Mouse (Mus musculus): ENCODE data around the gene Robo2. TPM values are rescaled to one million over a fixed set of nuclear protein-coding genes. Genes with fewer than 3 reads are reported as not detected.
A peak's percentile ranks its signal among the peaks of the same experiment; 100 is the strongest.

Robo2 gene
- 31.5 and 34.7 TPM in 2 replicates for polyA plus RNA-seq (2015; fragmentation: Nextera tagmentation; extraction: Ambion mirVana)

- peak within 1 kb of the TSS; percentile 50 for H3K4me3 ChIP-seq (replicated peaks; ENCODE audit: low read length)
- no peaks in the 10 kb centered on the region for H3K27me3 ChIP-seq (ENCODE audit: control insufficient read depth, insufficient read depth, low read length)
- H3K4me2 ChIP-seq (ENCODE audit: low read depth, low read length), result peak within 1 kb of the TSS; percentile 91
- WGBS, result under 1% methylated on average over 42 of the region's 43 CpGs
- no peaks in the 10 kb centered on the region for H3K9me3 ChIP-seq (replicated peaks; ENCODE audit: control insufficient read depth, low read length)
- peak within 1 kb of the TSS; percentile 68 for H3K27ac ChIP-seq (ENCODE audit: low read length)
- ATAC-seq (ENCODE audit: insufficient read depth, low FRiP score), result peak; percentile 91
- H3K36me3 ChIP-seq (ENCODE audit: control insufficient read depth, insufficient read depth, low read length), result no peaks in the 10 kb centered on the region
- H3K9ac ChIP-seq (ENCODE audit: low read length), result peak within 1 kb of the TSS; percentile 56
- peaks cover 9% of the 10 kb centered on the region; the same call in 1 of the 2 replicates for H3K4me1 ChIP-seq (ENCODE audit: control insufficient read depth, insufficient read depth, low read length)
Measured at GRCm38 (mm10) chr16:74411481-74412251, at the start of gene Robo2. TSS of gene Robo2 (minus strand) at chr16:74411825.

GRCm38 (mm10) chr16:74458138-74458537 is 46.5 kb upstream of the Robo2 start:
- no peaks in the 10 kb centered on the region for H3K36me3 ChIP-seq (ENCODE audit: control insufficient read depth, insufficient read depth, low read length)
- H3K9me3 ChIP-seq (replicated peaks; ENCODE audit: control insufficient read depth, low read length), result no peaks in the 10 kb centered on the region
- no peaks in the 10 kb centered on the region for H3K4me1 ChIP-seq (ENCODE audit: control insufficient read depth, insufficient read depth, low read length)
- H3K27me3 ChIP-seq (ENCODE audit: control insufficient read depth, insufficient read depth, low read length), result no peaks in the 10 kb centered on the region
- no peak overlapping the region for H3K4me3 ChIP-seq (replicated peaks; ENCODE audit: low read length)
- H3K4me2 ChIP-seq (ENCODE audit: low read depth, low read length), result peak overlapping the region; percentile 15; the same call in 1 of the 2 replicates
- H3K9ac ChIP-seq (ENCODE audit: low read length), result no peak overlapping the region
- ATAC-seq (ENCODE audit: insufficient read depth, low FRiP score), result no peak
- WGBS, result 32% methylated on average over 3 of the region's 3 CpGs
- H3K27ac ChIP-seq (ENCODE audit: low read length), result no peak overlapping the region

- ATAC-seq (ENCODE audit: insufficient read depth, low FRiP score), result no peak
- Histone ChIP-seq H3K9me3 (replicated peaks; ENCODE audit: control insufficient read depth, low read length) (no peaks in the 10 kb centered on the region), H3K4me3 (replicated peaks; ENCODE audit: low read length) (no peak overlapping the region), H3K36me3 (ENCODE audit: control insufficient read depth, insufficient read depth, low read length) (no peaks in the 10 kb centered on the region), H3K27ac (ENCODE audit: low read length) (no peak overlapping the region; the same call in 1 of the 2 replicates), H3K27me3 (ENCODE audit: control insufficient read depth, insufficient read depth, low read length) (no peaks in the 10 kb centered on the region), H3K4me2 (ENCODE audit: low read depth, low read length) (peak overlapping the region; percentile 15; the same call in 1 of the 2 replicates), H3K9ac (ENCODE audit: low read length) (no peak overlapping the region), H3K4me1 (ENCODE audit: control insufficient read depth, insufficient read depth, low read length) (no peaks in the 10 kb centered on the region)
- 46% methylated on average over 8 of the region's 8 CpGs for WGBS
Measured at GRCm38 (mm10) chr16:74457736-74458135, 46.1 kb upstream of the Robo2 start.

GRCm38 (mm10) chr16:74456808-74457470 is 45.3 kb upstream of the Robo2 start:
- Histone ChIP-seq H3K9me3 (replicated peaks; ENCODE audit: control insufficient read depth, low read length) (no peaks in the 10 kb centered on the region), H3K9ac (ENCODE audit: low read length) (no peak overlapping the region), H3K36me3 (ENCODE audit: control insufficient read depth, insufficient read depth, low read length) (no peaks in the 10 kb centered on the region), H3K4me2 (ENCODE audit: low read depth, low read length) (no peak overlapping the region), H3K4me1 (ENCODE audit: control insufficient read depth, insufficient read depth, low read length) (no peaks in the 10 kb centered on the region), H3K27me3 (ENCODE audit: control insufficient read depth, insufficient read depth, low read length) (no peaks in the 10 kb centered on the region), H3K4me3 (replicated peaks; ENCODE audit: low read length) (no peak overlapping the region), H3K27ac (ENCODE audit: low read length) (no peak overlapping the region)
- ATAC-seq (ENCODE audit: insufficient read depth, low FRiP score), result no peak
- 81% methylated on average over 5 of the region's 5 CpGs for WGBS

- ATAC-seq (ENCODE audit: insufficient read depth, low FRiP score), result no peak
- 58% methylated on average over 2 of the region's 2 CpGs for WGBS
- Histone ChIP-seq H3K27me3 (ENCODE audit: control insufficient read depth, insufficient read depth, low read length) (no peaks in the 10 kb centered on the region), H3K9ac (ENCODE audit: low read length) (no peak overlapping the region), H3K4me1 (ENCODE audit: control insufficient read depth, insufficient read depth, low read length) (no peaks in the 10 kb centered on the region), H3K4me3 (replicated peaks; ENCODE audit: low read length) (no peak overlapping the region), H3K27ac (ENCODE audit: low read length) (no peak overlapping the region), H3K9me3 (replicated peaks; ENCODE audit: control insufficient read depth, low read length) (no peaks in the 10 kb centered on the region), H3K36me3 (ENCODE audit: control insufficient read depth, insufficient read depth, low read length) (no peaks in the 10 kb centered on the region), H3K4me2 (ENCODE audit: low read depth, low read length) (no peak overlapping the region)
Measured at GRCm38 (mm10) chr16:74455179-74455578, 43.6 kb upstream of the Robo2 start.

GRCm38 (mm10) chr16:74448025-74448424 is 36.4 kb upstream of the Robo2 start:
- H3K9me3 ChIP-seq (replicated peaks; ENCODE audit: control insufficient read depth, low read length), result no peaks in the 10 kb centered on the region
- H3K4me3 ChIP-seq (replicated peaks; ENCODE audit: low read length), result no peak overlapping the region
- no peaks in the 10 kb centered on the region for H3K27me3 ChIP-seq (ENCODE audit: control insufficient read depth, insufficient read depth, low read length)
- no peaks in the 10 kb centered on the region for H3K36me3 ChIP-seq (ENCODE audit: control insufficient read depth, insufficient read depth, low read length)
- WGBS, result 78% methylated on average over 4 of the region's 4 CpGs
- no peak overlapping the region for H3K27ac ChIP-seq (ENCODE audit: low read length)
- no peak overlapping the region for H3K9ac ChIP-seq (ENCODE audit: low read length)
- ATAC-seq (ENCODE audit: insufficient read depth, low FRiP score), result no peak
- no peak overlapping the region for H3K4me2 ChIP-seq (ENCODE audit: low read depth, low read length)
- no peaks in the 10 kb centered on the region for H3K4me1 ChIP-seq (ENCODE audit: control insufficient read depth, insufficient read depth, low read length)

- no peak overlapping the region for H3K9ac ChIP-seq (ENCODE audit: low read length)
- no peaks in the 10 kb centered on the region for H3K36me3 ChIP-seq (ENCODE audit: control insufficient read depth, insufficient read depth, low read length)
- ATAC-seq (ENCODE audit: insufficient read depth, low FRiP score), result no peak
- no peaks in the 10 kb centered on the region for H3K4me1 ChIP-seq (ENCODE audit: control insufficient read depth, insufficient read depth, low read length)
- H3K4me2 ChIP-seq (ENCODE audit: low read depth, low read length), result no peak overlapping the region
- H3K9me3 ChIP-seq (replicated peaks; ENCODE audit: control insufficient read depth, low read length), result no peaks in the 10 kb centered on the region
- H3K4me3 ChIP-seq (replicated peaks; ENCODE audit: low read length), result no peak overlapping the region
- H3K27me3 ChIP-seq (ENCODE audit: control insufficient read depth, insufficient read depth, low read length), result no peaks in the 10 kb centered on the region
- WGBS, result 62% methylated on average over 2 of the region's 2 CpGs
- H3K27ac ChIP-seq (ENCODE audit: low read length), result no peak overlapping the region
Measured at GRCm38 (mm10) chr16:74427071-74427470, 15.4 kb upstream of the Robo2 start.

GRCm38 (mm10) chr16:74420324-74420723 is 8.7 kb upstream of the Robo2 start:
- H3K27ac ChIP-seq (ENCODE audit: low read length), result no peak overlapping the region
- no peaks in the 10 kb centered on the region for H3K4me1 ChIP-seq (ENCODE audit: control insufficient read depth, insufficient read depth, low read length)
- H3K9me3 ChIP-seq (replicated peaks; ENCODE audit: control insufficient read depth, low read length), result no peaks in the 10 kb centered on the region
- no peak for ATAC-seq (ENCODE audit: insufficient read depth, low FRiP score)
- H3K36me3 ChIP-seq (ENCODE audit: control insufficient read depth, insufficient read depth, low read length), result no peaks in the 10 kb centered on the region
- no peaks in the 10 kb centered on the region for H3K27me3 ChIP-seq (ENCODE audit: control insufficient read depth, insufficient read depth, low read length)
- no peak overlapping the region for H3K4me2 ChIP-seq (ENCODE audit: low read depth, low read length)
- H3K4me3 ChIP-seq (replicated peaks; ENCODE audit: low read length), result no peak overlapping the region
- 47% methylated on average over 2 of the region's 2 CpGs for WGBS
- H3K9ac ChIP-seq (ENCODE audit: low read length), result no peak overlapping the region
